Mouse (Mus musculus): ENCODE results near the gene Cldn3. TPM values are rescaled to one million over a fixed set of nuclear protein-coding genes. Genes with fewer than 3 reads are reported as not detected.

Gene Cldn3
- total and polyA plus RNA-seq, 2 experiments from 2014 or later = 4.7 to 10.5 TPM

DNA sequence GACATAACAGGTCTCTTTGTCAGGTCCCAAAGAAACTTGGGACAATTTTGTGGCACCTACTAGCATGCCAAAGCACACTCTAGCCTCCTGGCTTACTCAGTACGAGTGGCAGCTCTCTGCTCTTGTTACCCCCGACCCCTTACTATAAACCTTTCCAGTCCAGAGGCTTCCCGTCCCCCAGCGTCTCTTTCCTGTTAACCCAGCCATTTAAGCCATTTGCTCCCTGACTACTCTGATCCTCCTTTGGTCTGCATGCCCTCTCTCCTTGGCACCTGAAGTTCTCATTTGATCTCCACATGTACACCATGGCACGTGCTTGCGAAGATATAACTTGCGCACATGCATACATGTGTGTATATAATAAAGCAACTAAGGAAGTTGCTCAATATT, 24.3 kb downstream of the Cldn3 start:
- peak overlapping the region; percentile 53 for H3K4me3 ChIP-seq (ENCODE audit: low read length)
- no peak for TF ChIP-seq CTCF (IDR thresholded peaks at IDR 0.05; ENCODE audit: low read depth)
- H3K27me3 ChIP-seq (ENCODE audit: insufficient read depth, low read length) = no peaks in the 10 kb centered on the region
- peaks cover 4% of the 10 kb centered on the region for H3K4me1 ChIP-seq (ENCODE audit: insufficient read depth, low read length)
- ATAC-seq (no peak), DNase-seq (ENCODE audit: low spot score) (no peak)
- H3K27ac ChIP-seq = peak overlapping the region; percentile 98; the same call in 1 of the 2 replicates
- WGBS = 58% methylated on average over 7 of the region's 7 CpGs
- peak overlapping the region; percentile 68 for H3K9ac ChIP-seq (replicated peaks; ENCODE audit: low read length)
- H3K36me3 ChIP-seq (ENCODE audit: insufficient read depth, low read length) = no peaks in the 10 kb centered on the region
- H3K9me3 ChIP-seq (ENCODE audit: low read length) = no peaks in the 10 kb centered on the region
- H3K4me2 ChIP-seq (ENCODE audit: low read depth, low read length) = peak overlapping the region; percentile 84

DNA sequence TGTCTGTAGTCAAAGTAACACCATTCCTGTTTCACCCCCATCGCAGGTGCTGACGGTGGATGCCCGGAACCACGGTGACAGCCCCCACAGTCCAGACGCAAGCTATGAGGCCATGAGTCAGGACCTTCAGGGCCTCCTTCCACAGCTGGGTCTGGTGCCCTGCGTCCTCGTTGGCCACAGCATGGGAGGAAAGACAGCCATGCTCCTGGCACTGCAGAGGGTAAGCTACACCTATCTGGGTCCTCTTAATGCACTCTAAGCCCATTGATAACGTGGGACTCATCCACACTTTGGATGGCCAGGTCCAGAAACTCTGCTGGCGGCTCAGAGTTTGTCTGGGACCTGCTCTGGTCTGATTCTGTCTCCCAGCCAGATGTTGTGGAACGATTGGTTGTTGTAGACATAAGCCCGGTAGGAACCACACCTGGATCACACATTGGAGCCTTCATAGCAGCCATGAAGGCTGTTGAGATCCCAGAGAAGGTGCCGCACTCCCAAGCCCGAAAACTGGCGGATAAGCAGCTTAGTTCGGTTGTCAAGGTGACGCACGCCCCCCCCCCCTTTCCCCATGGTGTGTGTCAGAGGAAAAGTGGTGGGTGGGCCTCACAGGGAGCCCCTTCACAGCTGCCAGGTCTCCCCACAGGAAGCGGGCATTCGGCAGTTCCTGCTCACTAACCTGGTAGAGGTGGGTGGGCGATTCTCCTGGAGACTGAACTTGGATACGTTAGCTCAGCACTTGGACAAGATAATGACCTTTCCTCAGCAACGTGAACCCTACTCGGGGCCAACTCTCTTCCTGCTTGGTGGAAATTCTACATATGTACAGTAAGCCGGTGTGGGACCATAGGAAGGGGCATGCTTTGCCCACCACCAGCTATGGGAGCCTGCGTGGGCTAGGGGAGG, 25.1 kb downstream of the Cldn3 start:
- 85% methylated on average over 25 of the region's 25 CpGs for WGBS
- Histone ChIP-seq H3K27me3 (ENCODE audit: insufficient read depth, low read length) (no peaks in the 10 kb centered on the region), H3K27ac (no peak overlapping the region), H3K4me1 (ENCODE audit: insufficient read depth, low read length) (peaks cover 4% of the 10 kb centered on the region), H3K9ac (replicated peaks; ENCODE audit: low read length) (no peak overlapping the region), H3K4me2 (ENCODE audit: low read depth, low read length) (no peak overlapping the region), H3K4me3 (ENCODE audit: low read length) (no peak overlapping the region), H3K9me3 (ENCODE audit: low read length) (no peaks in the 10 kb centered on the region), H3K36me3 (ENCODE audit: insufficient read depth, low read length) (no peaks in the 10 kb centered on the region)
- TF ChIP-seq CTCF (IDR thresholded peaks at IDR 0.05; ENCODE audit: low read depth) = no peak
- ATAC-seq (no peak), DNase-seq (ENCODE audit: low spot score) (no peak)

DNA sequence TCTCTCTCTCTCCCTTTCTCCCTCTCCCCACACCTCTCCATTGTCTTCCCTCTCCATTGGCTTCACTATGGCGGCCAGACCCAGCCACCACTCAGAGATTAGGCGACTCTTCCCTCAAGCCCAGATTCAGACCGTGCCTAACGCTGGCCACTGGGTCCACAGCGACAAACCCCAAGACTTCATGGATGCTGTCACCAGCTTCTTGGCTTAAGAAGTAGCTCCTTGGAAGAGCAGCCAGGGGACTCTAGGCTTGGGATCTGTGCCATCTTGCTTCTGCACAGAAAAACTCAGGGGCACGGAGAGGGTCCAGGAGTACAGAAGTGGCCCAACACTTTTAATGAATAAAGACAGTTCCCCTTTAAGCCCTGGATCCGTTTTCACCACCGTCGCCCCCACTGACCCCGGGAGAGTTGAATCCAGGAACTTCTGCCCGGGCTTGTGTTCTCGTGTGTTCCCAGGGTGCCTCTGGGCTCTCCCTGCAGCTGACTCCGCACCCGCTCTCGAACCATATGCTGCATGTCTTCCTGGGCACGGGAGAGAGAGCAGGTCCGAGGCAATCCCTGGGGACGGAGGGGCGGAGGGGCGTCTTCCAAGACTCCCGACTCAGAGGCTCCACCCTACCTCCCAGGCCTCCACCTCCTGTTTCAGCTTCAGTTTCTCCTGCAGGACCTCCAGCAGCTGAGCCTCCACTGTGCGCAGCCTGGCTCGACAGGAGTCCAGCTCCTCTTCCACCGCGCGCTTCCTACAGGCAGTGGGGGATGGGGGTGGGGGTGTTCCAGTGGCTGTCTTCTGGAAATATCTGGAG, 26.0 kb downstream of the Cldn3 start:
- TF ChIP-seq CTCF (IDR thresholded peaks at IDR 0.05; ENCODE audit: low read depth) = no peak
- Histone ChIP-seq H3K36me3 (ENCODE audit: insufficient read depth, low read length) (no peaks in the 10 kb centered on the region), H3K27ac (0 out of 2 replicates have a peak overlapping the region, but pooled peaks have one; percentile 15), H3K9me3 (ENCODE audit: low read length) (no peaks in the 10 kb centered on the region), H3K9ac (replicated peaks; ENCODE audit: low read length) (no peak overlapping the region), H3K4me2 (ENCODE audit: low read depth, low read length) (peak overlapping the region; percentile 41), H3K4me1 (ENCODE audit: insufficient read depth, low read length) (peaks cover 4% of the 10 kb centered on the region), H3K4me3 (ENCODE audit: low read length) (peak overlapping the region; percentile 8), H3K27me3 (ENCODE audit: insufficient read depth, low read length) (no peaks in the 10 kb centered on the region)
- peak; percentile 33 for DNase-seq (ENCODE audit: low spot score)
- ATAC-seq = no peak
- 24% methylated on average over 26 of the region's 26 CpGs for WGBS

DNA sequence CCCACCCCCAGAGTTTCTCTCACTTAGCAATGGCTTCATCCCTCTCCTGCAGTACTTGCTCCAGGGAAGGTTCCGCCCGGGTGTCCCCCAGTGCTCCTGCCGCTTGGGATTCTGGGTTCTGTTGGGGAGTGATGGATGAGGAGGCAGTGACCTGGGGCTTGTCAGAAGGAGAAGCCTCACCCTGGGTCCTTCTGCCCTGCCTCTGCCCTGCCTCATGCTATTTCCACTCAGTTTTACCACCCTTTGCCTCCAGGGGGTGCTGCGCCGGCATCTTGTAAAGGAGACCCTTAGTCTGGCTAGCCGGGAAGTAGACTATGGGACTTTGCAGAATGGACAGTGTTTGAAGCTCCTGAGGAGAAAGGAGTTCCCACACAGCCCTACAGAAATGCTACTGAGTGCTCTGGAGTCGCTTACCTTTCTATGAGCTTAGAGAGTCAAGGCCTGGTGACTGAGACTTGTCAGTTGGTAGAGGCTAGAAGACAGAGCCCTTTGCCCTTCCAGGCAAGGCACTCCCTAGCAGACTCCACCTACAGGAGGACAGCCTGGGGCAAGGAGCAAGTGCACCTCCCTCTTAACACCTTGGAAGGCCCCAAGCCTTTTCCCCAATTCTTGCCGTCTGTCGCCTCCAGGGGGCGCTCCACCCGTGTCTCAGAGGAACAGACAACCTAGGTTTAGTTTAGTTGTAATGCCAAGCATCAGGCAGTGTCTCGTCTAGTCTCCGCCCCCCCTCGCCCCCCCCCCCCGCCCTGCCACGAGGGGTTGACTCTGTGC, 26.8 kb downstream of the Cldn3 start:
- H3K27me3 ChIP-seq (ENCODE audit: insufficient read depth, low read length) = no peaks in the 10 kb centered on the region
- peaks cover 4% of the 10 kb centered on the region for H3K4me1 ChIP-seq (ENCODE audit: insufficient read depth, low read length)
- ATAC-seq = no peak
- H3K27ac ChIP-seq = peak overlapping the region; percentile 15; the same call in 1 of the 2 replicates
- 4% methylated on average over 15 of the region's 16 CpGs for WGBS
- no peak overlapping the region for H3K9ac ChIP-seq (replicated peaks; ENCODE audit: low read length)
- peak; percentile 67 for TF ChIP-seq CTCF (IDR thresholded peaks at IDR 0.05; ENCODE audit: low read depth)
- H3K4me3 ChIP-seq (ENCODE audit: low read length) = peak overlapping the region; percentile 8; the same call in 1 of the 2 replicates
- no peaks in the 10 kb centered on the region for H3K9me3 ChIP-seq (ENCODE audit: low read length)
- DNase-seq (ENCODE audit: low spot score) = peak; percentile 81
- H3K4me2 ChIP-seq (ENCODE audit: low read depth, low read length) = peak overlapping the region; percentile 41
- no peaks in the 10 kb centered on the region for H3K36me3 ChIP-seq (ENCODE audit: insufficient read depth, low read length)

DNA sequence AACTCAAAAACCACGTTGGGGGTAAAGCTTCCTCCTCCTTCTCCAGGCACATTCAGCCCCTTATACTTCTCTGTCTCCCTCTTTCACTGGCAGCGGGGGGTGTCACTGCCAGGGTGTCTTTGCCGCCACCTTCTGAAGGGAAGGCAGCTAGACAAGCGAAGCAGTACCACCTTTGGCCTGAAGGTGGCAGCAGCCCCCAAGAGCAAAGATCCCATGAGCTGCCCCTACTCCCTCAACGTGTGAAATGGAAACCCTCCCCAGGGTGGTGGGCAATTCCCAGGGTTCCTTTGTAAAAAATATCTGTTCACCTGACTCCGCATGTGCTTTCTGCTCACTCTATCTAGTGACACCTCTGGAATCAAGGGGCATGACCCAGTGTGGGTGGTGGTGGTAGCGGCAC, 29.5 kb downstream of the Cldn3 start:
- H3K27me3 ChIP-seq (ENCODE audit: insufficient read depth, low read length) = no peaks in the 10 kb centered on the region
- peaks cover 4% of the 10 kb centered on the region for H3K4me1 ChIP-seq (ENCODE audit: insufficient read depth, low read length)
- no peak overlapping the region for H3K4me3 ChIP-seq (ENCODE audit: low read length)
- no peak overlapping the region for H3K9ac ChIP-seq (replicated peaks; ENCODE audit: low read length)
- DNase-seq (ENCODE audit: low spot score) = peak; percentile 88
- H3K9me3 ChIP-seq (ENCODE audit: low read length) = no peaks in the 10 kb centered on the region
- 14% methylated on average over 7 of the region's 7 CpGs for WGBS
- no peak overlapping the region for H3K4me2 ChIP-seq (ENCODE audit: low read depth, low read length)
- no peak overlapping the region for H3K27ac ChIP-seq
- H3K36me3 ChIP-seq (ENCODE audit: insufficient read depth, low read length) = no peaks in the 10 kb centered on the region
- ATAC-seq = peak; percentile 18
- TF ChIP-seq CTCF (IDR thresholded peaks at IDR 0.05; ENCODE audit: low read depth) = peak; percentile 99

GRCm38 (mm10) chr5:135016224-135016759, 30.3 kb downstream of the Cldn3 start:
- no peak overlapping the region for H3K9ac ChIP-seq (replicated peaks; ENCODE audit: low read length)
- H3K27me3 ChIP-seq (ENCODE audit: insufficient read depth, low read length) = no peaks in the 10 kb centered on the region
- no peak overlapping the region for H3K27ac ChIP-seq
- no peaks in the 10 kb centered on the region for H3K36me3 ChIP-seq (ENCODE audit: insufficient read depth, low read length)
- no peak for DNase-seq (ENCODE audit: low spot score)
- TF ChIP-seq CTCF (IDR thresholded peaks at IDR 0.05; ENCODE audit: low read depth) = peak; percentile 22; the same call in 1 of the 2 replicates
- H3K4me1 ChIP-seq (ENCODE audit: insufficient read depth, low read length) = peaks cover 1% of the 10 kb centered on the region
- no peaks in the 10 kb centered on the region for H3K9me3 ChIP-seq (ENCODE audit: low read length)
- H3K4me3 ChIP-seq (ENCODE audit: low read length) = no peak overlapping the region
- no peak for ATAC-seq
- WGBS = 64% methylated on average over 4 of the region's 4 CpGs
- H3K4me2 ChIP-seq (ENCODE audit: low read depth, low read length) = no peak overlapping the region

Measured in hindbrain, postnatal 0 days (tissue).